Mouse (Mus musculus) forebrain, embryonic 14.5 days (tissue): ENCODE measurements around the gene Sqstm1. TPM values are rescaled to one million over a fixed set of nuclear protein-coding genes. Genes with fewer than 3 reads are reported as not detected.

Source experiments
- ATAC-seq: fragments of 200-750 bp; cut with Nextera tagmentation; 2 replicates; pipeline ENCODE4 v1.8.0; 2017; ENCODE audit warnings: mild to moderate bottlenecking, moderate library complexity
- DNase-seq: peaks from one replicate; pipeline ENCODE4 v3.0.0-alpha.2; 2015; ENCODE audit warnings: low spot score
- H3K27ac ChIP-seq: fragments of 300-500 bp; sonication (generic); 2 replicates; pipeline ENCODE4 v1.5.1; 2014; ENCODE audit warnings: low read depth, mild to moderate bottlenecking, control low read depth, low read length, moderate library complexity
- H3K27me3 ChIP-seq: fragments of 300-500 bp; sonication (generic); replicated peaks from 2 replicates; pipeline ENCODE4 v1.6.1; 2014; ENCODE audit warnings: low read length, control low read depth, mixed read lengths; ENCODE audit not compliant: control insufficient read depth, insufficient read depth
- H3K36me3 ChIP-seq: fragments of 300-500 bp; sonication (generic); 2 replicates; pipeline ENCODE4 v1.6.1; 2014; ENCODE audit warnings: low read length, control low read depth; ENCODE audit not compliant: control insufficient read depth, insufficient read depth
- H3K4me1 ChIP-seq: fragments of 300-500 bp; sonication (generic); 2 replicates; pipeline ENCODE4 v1.6.1; 2014; ENCODE audit warnings: antibody characterized with exemption, low read length, control low read depth; ENCODE audit not compliant: control insufficient read depth, insufficient read depth
- H3K4me2 ChIP-seq: fragments of 300-500 bp; sonication (generic); 2 replicates; pipeline ENCODE4 v1.6.1; 2014; ENCODE audit warnings: mild to moderate bottlenecking, control low read depth, low read length
- H3K4me3 ChIP-seq: fragments of 300-500 bp; sonication (generic); 2 replicates; pipeline ENCODE4 v1.5.1; 2014; ENCODE audit warnings: low read depth, low read length, control low read depth
- H3K9ac ChIP-seq: fragments of 300-500 bp; sonication (generic); 2 replicates; pipeline ENCODE4 v1.6.1; 2014; ENCODE audit warnings: mild to moderate bottlenecking, low read length, control low read depth, moderate library complexity
- H3K9me3 ChIP-seq: fragments of 300-500 bp; sonication (generic); replicated peaks from 2 replicates; pipeline ENCODE4 v1.6.1; 2016; ENCODE audit warnings: low read length, control low read depth, mixed read lengths; ENCODE audit not compliant: control insufficient read depth
- WGBS: fragments of 180-500 bp; shearing (Covaris S2); extraction: QIAGEN DNeasy Blood & Tissue Kit; methylation state at CpG from one replicate; pipeline ENCODE4 v1.1.7; 2014; 5-methylcytosine and 5-hydroxymethylcytosine counted together
- polyA plus RNA-seq: library from polyadenylated mRNA; unstranded; fragments of >200 nt; fragmentation: Nextera tagmentation; extraction: Ambion mirVana; gene quantifications from 2 replicates; pipeline ENCODE4 v1.2.1, GENCODE M21; 2014

The Sqstm1 gene
- polyA plus RNA-seq, 1 experiment from 2014 or later = 263 TPM

- no peaks in the 10 kb centered on the region for H3K27me3 ChIP-seq
- H3K27ac ChIP-seq = no peak overlapping the region
- peaks cover 48% of the 10 kb centered on the region for H3K36me3 ChIP-seq
- no peak overlapping the region for H3K4me3 ChIP-seq
- H3K4me1 ChIP-seq = peaks cover 16% of the 10 kb centered on the region; the same call in 1 of the 2 replicates
- H3K4me2 ChIP-seq = no peak overlapping the region
- no peak for DNase-seq
- no peak for ATAC-seq
- H3K9ac ChIP-seq = no peak overlapping the region
- H3K9me3 ChIP-seq = no peaks in the 10 kb centered on the region
- 82% methylated on average over 11 of the region's 11 CpGs for WGBS
Measured at GRCm38 (mm10) chr11:50233993-50234392, 23.4 kb upstream of the Sqstm1 start.

- H3K4me1 ChIP-seq = peaks cover 20% of the 10 kb centered on the region; the same call in 1 of the 2 replicates
- DNase-seq (no peak), ATAC-seq (no peak)
- H3K36me3 ChIP-seq = peaks cover 48% of the 10 kb centered on the region
- 97% methylated on average over 13 of the region's 13 CpGs for WGBS
- no peaks in the 10 kb centered on the region for H3K9me3 ChIP-seq
- no peak overlapping the region for H3K9ac ChIP-seq
- no peak overlapping the region for H3K4me3 ChIP-seq
- no peak overlapping the region for H3K27ac ChIP-seq
- H3K27me3 ChIP-seq = no peaks in the 10 kb centered on the region
- H3K4me2 ChIP-seq = no peak overlapping the region
Measured at GRCm38 (mm10) chr11:50233022-50233421, 22.4 kb upstream of the Sqstm1 start.

GRCm38 (mm10) chr11:50231411-50231810 lies 20.8 kb upstream of the Sqstm1 start:
- Histone ChIP-seq H3K9ac (no peak overlapping the region), H3K36me3 (peaks cover 50% of the 10 kb centered on the region)
- 21% methylated on average over 8 of the region's 8 CpGs for WGBS

GRCm38 (mm10) chr11:50230481-50231304 lies 20.1 kb upstream of the Sqstm1 start:
- peak overlapping the region; percentile 45 for H3K4me2 ChIP-seq
- H3K4me1 ChIP-seq = peaks cover 26% of the 10 kb centered on the region
- H3K27ac ChIP-seq = no peak overlapping the region
- H3K9me3 ChIP-seq = no peaks in the 10 kb centered on the region
- peak overlapping the region; percentile 21; the same call in 1 of the 2 replicates for H3K9ac ChIP-seq
- ATAC-seq (peak; percentile 40), DNase-seq (no peak)
- peaks cover 50% of the 10 kb centered on the region for H3K36me3 ChIP-seq
- H3K27me3 ChIP-seq = no peaks in the 10 kb centered on the region
- 21% methylated on average over 45 of the region's 45 CpGs for WGBS
- H3K4me3 ChIP-seq = peak overlapping the region; percentile 11; the same call in 1 of the 2 replicates

More at GRCm38 (mm10) chr11:50231411-50231810, 20.8 kb upstream of the Sqstm1 start:
- no peaks in the 10 kb centered on the region for H3K27me3 ChIP-seq
- no peaks in the 10 kb centered on the region for H3K9me3 ChIP-seq
- peaks cover 26% of the 10 kb centered on the region for H3K4me1 ChIP-seq
- no peak overlapping the region for H3K27ac ChIP-seq
- ATAC-seq = 0 out of 2 replicates have a peak, but pooled peaks have one; percentile 27
- no peak overlapping the region for H3K4me3 ChIP-seq
- peak; percentile 85 for DNase-seq
- H3K4me2 ChIP-seq = peak overlapping the region; percentile 45; the same call in 1 of the 2 replicates

- Histone ChIP-seq H3K9me3 (no peaks in the 10 kb centered on the region), H3K9ac (peak overlapping the region; percentile 35; the same call in 1 of the 2 replicates), H3K4me1 (peaks cover 26% of the 10 kb centered on the region), H3K4me2 (no peak overlapping the region), H3K27ac (no peak overlapping the region), H3K27me3 (no peaks in the 10 kb centered on the region), H3K36me3 (peaks cover 39% of the 10 kb centered on the region), H3K4me3 (no peak overlapping the region)
- ATAC-seq (no peak), DNase-seq (no peak)
- 52% methylated on average over 7 of the region's 7 CpGs for WGBS
Measured at GRCm38 (mm10) chr11:50229252-50229910, 18.8 kb upstream of the Sqstm1 start.

GRCm38 (mm10) chr11:50228772-50229171 lies 18.1 kb upstream of the Sqstm1 start:
- DNase-seq = no peak
- H3K36me3 ChIP-seq = peaks cover 33% of the 10 kb centered on the region
- peaks cover 30% of the 10 kb centered on the region for H3K4me1 ChIP-seq
- no peak overlapping the region for H3K4me2 ChIP-seq
- no peaks in the 10 kb centered on the region for H3K27me3 ChIP-seq
- H3K27ac ChIP-seq = no peak overlapping the region
- no peak for ATAC-seq
- H3K9me3 ChIP-seq = no peaks in the 10 kb centered on the region
- WGBS = 27% methylated on average over 3 of the region's 3 CpGs
- peak overlapping the region; percentile 35; the same call in 1 of the 2 replicates for H3K9ac ChIP-seq
- H3K4me3 ChIP-seq = no peak overlapping the region

- H3K4me2 ChIP-seq = no peak overlapping the region
- H3K36me3 ChIP-seq = peaks cover 23% of the 10 kb centered on the region
- ATAC-seq (no peak), DNase-seq (no peak)
- H3K4me1 ChIP-seq = peaks cover 38% of the 10 kb centered on the region
- H3K4me3 ChIP-seq = no peak overlapping the region
- no peak overlapping the region for H3K9ac ChIP-seq
- no peaks in the 10 kb centered on the region for H3K27me3 ChIP-seq
- WGBS = 83% methylated on average over 4 of the region's 4 CpGs
- H3K9me3 ChIP-seq = no peaks in the 10 kb centered on the region
- no peak overlapping the region for H3K27ac ChIP-seq
Measured at GRCm38 (mm10) chr11:50227736-50228135, 17.1 kb upstream of the Sqstm1 start.

- Histone ChIP-seq H3K4me3 (no peak overlapping the region), H3K4me1 (peaks cover 38% of the 10 kb centered on the region), H3K27ac (peak overlapping the region; percentile 3; the same call in 1 of the 2 replicates), H3K9ac (no peak overlapping the region; the same call in 1 of the 2 replicates), H3K4me2 (peak overlapping the region; percentile 89; the same call in 1 of the 2 replicates), H3K27me3 (no peaks in the 10 kb centered on the region), H3K9me3 (no peaks in the 10 kb centered on the region), H3K36me3 (peaks cover 18% of the 10 kb centered on the region)
- ATAC-seq = no peak
- 97% methylated on average over 3 of the region's 3 CpGs for WGBS
- DNase-seq = no peak
Measured at GRCm38 (mm10) chr11:50227226-50227625, 16.6 kb upstream of the Sqstm1 start.
